Mouse (Mus musculus) heart, embryonic 15.5 days (tissue): ENCODE measurements around the gene Pbxip1. TPM values are rescaled to one million over a fixed set of nuclear protein-coding genes. Genes with fewer than 3 reads are reported as not detected.

Experiments
- ATAC-seq: fragments of 200-750 bp; cut with Nextera tagmentation; replicated peaks from 2 replicates; pipeline ENCODE4 v1.8.0; 2017; ENCODE audit warnings: low read depth, moderate TSS enrichment; ENCODE audit not compliant: insufficient number of reproducible peaks, insufficient read depth, low FRiP score
- H3K27ac ChIP-seq: fragments of 300-500 bp; sonication (generic); 2 replicates; pipeline ENCODE4 v1.5.1; 2015; ENCODE audit warnings: mild to moderate bottlenecking, inconsistent platforms
- H3K27me3 ChIP-seq: fragments of 300-500 bp; sonication (generic); 2 replicates; pipeline ENCODE4 v1.6.1; 2015; ENCODE audit warnings: inconsistent platforms
- H3K36me3 ChIP-seq: fragments of 300-500 bp; sonication (generic); 2 replicates; pipeline ENCODE4 v1.6.1; 2015; ENCODE audit warnings: mild to moderate bottlenecking, inconsistent platforms
- H3K4me1 ChIP-seq: fragments of 300-500 bp; sonication (generic); replicated peaks from 2 replicates; pipeline ENCODE4 v1.6.1; 2015; ENCODE audit warnings: inconsistent platforms
- H3K4me2 ChIP-seq: fragments of 300-500 bp; sonication (generic); 2 replicates; pipeline ENCODE4 v1.6.1; 2015; ENCODE audit warnings: inconsistent platforms, mild to moderate bottlenecking, moderate library complexity
- H3K4me3 ChIP-seq: fragments of 300-500 bp; sonication (generic); 2 replicates; pipeline ENCODE4 v1.5.1; 2015; ENCODE audit warnings: mild to moderate bottlenecking, inconsistent platforms
- H3K9ac ChIP-seq: fragments of 300-500 bp; sonication (generic); 2 replicates; pipeline ENCODE4 v1.6.1; 2015; ENCODE audit warnings: mild to moderate bottlenecking, inconsistent platforms
- H3K9me3 ChIP-seq: fragments of 300-500 bp; sonication (generic); replicated peaks from 2 replicates; pipeline ENCODE4 v1.6.1; 2016; ENCODE audit warnings: inconsistent platforms
- WGBS: fragments of 180-500 bp; shearing (Covaris S2); methylation state at CpG from one replicate; pipeline ENCODE4 v1.1.7; 2015; ENCODE audit warnings: mixed read lengths; 5-methylcytosine and 5-hydroxymethylcytosine counted together
- polyA plus RNA-seq: library from polyadenylated mRNA; unstranded; fragments of >200 nt; fragmentation: Nextera tagmentation; extraction: Ambion mirVana; gene quantifications from 2 replicates; pipeline ENCODE4 v1.2.1, GENCODE M21; 2015

Pbxip1 gene
- polyA plus RNA-seq, 1 experiment from 2014 or later: 64.7 TPM

GRCm38 (mm10) chr3:89437269-89437668 is 763 bp downstream of the Pbxip1 start:
- Histone ChIP-seq H3K27ac (peak overlapping the region; percentile 76), H3K9ac (peak overlapping the region; percentile 66), H3K9me3 (no peaks in the 10 kb centered on the region), H3K4me2 (peak overlapping the region; percentile 70), H3K4me1 (peaks cover 28% of the 10 kb centered on the region), H3K36me3 (peaks cover 25% of the 10 kb centered on the region), H3K27me3 (no peaks in the 10 kb centered on the region), H3K4me3 (peak overlapping the region; percentile 60)
- 28% methylated on average over 5 of the region's 5 CpGs for WGBS
- 0 out of 2 replicates have a peak, but pooled peaks have one; percentile 33 for ATAC-seq

- no peak overlapping the region for H3K4me2 ChIP-seq
- no peak overlapping the region for H3K4me3 ChIP-seq
- H3K9ac ChIP-seq: no peak overlapping the region
- no peaks in the 10 kb centered on the region for H3K27me3 ChIP-seq
- peaks cover 27% of the 10 kb centered on the region for H3K36me3 ChIP-seq
- H3K4me1 ChIP-seq: peaks cover 20% of the 10 kb centered on the region
- no peak for ATAC-seq
- no peaks in the 10 kb centered on the region for H3K9me3 ChIP-seq
- no peak overlapping the region for H3K27ac ChIP-seq
- 84% methylated on average over 2 of the region's 2 CpGs for WGBS
Observed at GRCm38 (mm10) chr3:89440691-89441090, 4.2 kb downstream of the Pbxip1 start.

- H3K4me1 ChIP-seq: peaks cover 37% of the 10 kb centered on the region
- H3K9me3 ChIP-seq: no peaks in the 10 kb centered on the region
- WGBS: 34% methylated on average over 13 of the region's 13 CpGs
- ATAC-seq: peak; percentile 75
- 0 out of 2 replicates have a peak overlapping the region, but pooled peaks have one; percentile 7 for H3K9ac ChIP-seq
- peak overlapping the region; percentile 88 for H3K27ac ChIP-seq
- H3K4me2 ChIP-seq: peak overlapping the region; percentile 38
- no peaks in the 10 kb centered on the region for H3K27me3 ChIP-seq
- peak overlapping the region; percentile 13; the same call in 1 of the 2 replicates for H3K4me3 ChIP-seq
- H3K36me3 ChIP-seq: peaks cover 26% of the 10 kb centered on the region
Observed at GRCm38 (mm10) chr3:89448720-89449537, 12.4 kb downstream of the Pbxip1 start.

GRCm38 (mm10) chr3:89449541-89449940 is 13.0 kb downstream of the Pbxip1 start:
- peak overlapping the region; percentile 38; the same call in 1 of the 2 replicates for H3K4me2 ChIP-seq
- H3K4me3 ChIP-seq: no peak overlapping the region
- WGBS: 30% methylated on average over 7 of the region's 7 CpGs
- H3K9me3 ChIP-seq: no peaks in the 10 kb centered on the region
- H3K36me3 ChIP-seq: peaks cover 22% of the 10 kb centered on the region
- H3K9ac ChIP-seq: no peak overlapping the region
- peaks cover 37% of the 10 kb centered on the region for H3K4me1 ChIP-seq
- ATAC-seq: peak; percentile 53
- no peaks in the 10 kb centered on the region for H3K27me3 ChIP-seq
- peak overlapping the region; percentile 88 for H3K27ac ChIP-seq

GRCm38 (mm10) chr3:89451916-89452315 is 15.4 kb downstream of the Pbxip1 start:
- no peak overlapping the region for H3K4me2 ChIP-seq
- peaks cover 38% of the 10 kb centered on the region for H3K4me1 ChIP-seq
- H3K9ac ChIP-seq: no peak overlapping the region
- no peak overlapping the region for H3K27ac ChIP-seq
- no peak overlapping the region for H3K4me3 ChIP-seq
- no peak for ATAC-seq
- 53% methylated on average over 1 of the region's 1 CpGs for WGBS
- H3K36me3 ChIP-seq: peaks cover 3% of the 10 kb centered on the region; the same call in 1 of the 2 replicates
- H3K27me3 ChIP-seq: no peaks in the 10 kb centered on the region
- no peaks in the 10 kb centered on the region for H3K9me3 ChIP-seq

GRCm38 (mm10) chr3:89454401-89455177 is 18.1 kb downstream of the Pbxip1 start, which contains the start of gene Pmvk:
Pmvk (plus strand) TSS chr3:89454541.
- no peak within 1 kb of the TSS for H3K27ac ChIP-seq
- peaks cover 32% of the 10 kb centered on the region for H3K4me1 ChIP-seq
- H3K27me3 ChIP-seq: no peaks in the 10 kb centered on the region
- no peak within 1 kb of the TSS for H3K9ac ChIP-seq
- no peak within 1 kb of the TSS for H3K4me3 ChIP-seq
- no peak for ATAC-seq
- no peaks in the 10 kb centered on the region for H3K36me3 ChIP-seq
- WGBS: 56% methylated on average over 10 of the region's 10 CpGs
- H3K9me3 ChIP-seq: no peaks in the 10 kb centered on the region
- no peak within 1 kb of the TSS for H3K4me2 ChIP-seq

- 83% methylated on average over 1 of the region's 1 CpGs for WGBS
- peaks cover 35% of the 10 kb centered on the region for H3K4me1 ChIP-seq
- ATAC-seq: no peak
- no peak overlapping the region for H3K9ac ChIP-seq
- no peaks in the 10 kb centered on the region for H3K27me3 ChIP-seq
- no peak overlapping the region for H3K27ac ChIP-seq
- no peaks in the 10 kb centered on the region for H3K9me3 ChIP-seq
- H3K4me3 ChIP-seq: no peak overlapping the region
- H3K4me2 ChIP-seq: no peak overlapping the region
- no peaks in the 10 kb centered on the region for H3K36me3 ChIP-seq
Observed at GRCm38 (mm10) chr3:89455786-89456285, 19.3 kb downstream of the Pbxip1 start.

GRCm38 (mm10) chr3:89456726-89457665 is 20.5 kb downstream of the Pbxip1 start:
- peaks cover 23% of the 10 kb centered on the region for H3K4me1 ChIP-seq
- no peak overlapping the region for H3K27ac ChIP-seq
- H3K36me3 ChIP-seq: no peaks in the 10 kb centered on the region
- H3K9me3 ChIP-seq: no peaks in the 10 kb centered on the region
- 38% methylated on average over 10 of the region's 10 CpGs for WGBS
- no peak overlapping the region for H3K4me3 ChIP-seq
- no peak overlapping the region for H3K9ac ChIP-seq
- ATAC-seq: no peak
- no peaks in the 10 kb centered on the region for H3K27me3 ChIP-seq
- no peak overlapping the region for H3K4me2 ChIP-seq

- H3K4me3 ChIP-seq: peak overlapping the region; percentile 76
- no peaks in the 10 kb centered on the region for H3K36me3 ChIP-seq
- H3K4me1 ChIP-seq: peaks cover 23% of the 10 kb centered on the region
- H3K4me2 ChIP-seq: peak overlapping the region; percentile 89
- no peak for ATAC-seq
- H3K9ac ChIP-seq: no peak overlapping the region
- no peaks in the 10 kb centered on the region for H3K9me3 ChIP-seq
- H3K27ac ChIP-seq: peak overlapping the region; percentile 86
- H3K27me3 ChIP-seq: no peaks in the 10 kb centered on the region
- WGBS: 36% methylated on average over 13 of the region's 13 CpGs
Observed at GRCm38 (mm10) chr3:89458372-89458964, 22.0 kb downstream of the Pbxip1 start.
